Mouse (Mus musculus) thymus, adult 18-20 months (tissue): ENCODE results near the gene Zfyve28.

Experiments used
- DNase-seq, 2 experiments: peaks; one replicate each; pipeline ENCODE4 v3.0.0; 2022; ENCODE audit warnings: mixed read lengths in 2 of 2

Zfyve28 gene

DNA sequence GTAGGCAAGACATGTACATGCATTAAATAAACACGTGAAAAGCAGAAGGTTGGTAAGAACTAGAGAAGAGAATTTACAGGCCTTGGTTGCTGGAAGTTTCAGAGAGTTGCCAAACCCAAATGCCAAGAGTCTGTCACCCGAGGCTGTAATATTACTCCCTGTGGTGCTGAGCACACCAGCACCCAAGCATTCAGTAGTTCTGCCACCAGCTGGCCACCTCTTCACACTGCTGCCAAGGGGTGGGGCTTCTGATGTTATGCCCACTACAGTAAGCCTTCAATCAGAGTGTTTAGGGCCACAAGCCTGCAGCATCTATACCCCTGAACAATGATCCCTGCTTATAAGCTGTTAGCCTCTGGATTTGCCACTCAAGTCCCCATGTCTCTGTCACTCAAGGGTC is 86.9 kb downstream of the Zfyve28 start:
- no peak for DNase-seq

DNA sequence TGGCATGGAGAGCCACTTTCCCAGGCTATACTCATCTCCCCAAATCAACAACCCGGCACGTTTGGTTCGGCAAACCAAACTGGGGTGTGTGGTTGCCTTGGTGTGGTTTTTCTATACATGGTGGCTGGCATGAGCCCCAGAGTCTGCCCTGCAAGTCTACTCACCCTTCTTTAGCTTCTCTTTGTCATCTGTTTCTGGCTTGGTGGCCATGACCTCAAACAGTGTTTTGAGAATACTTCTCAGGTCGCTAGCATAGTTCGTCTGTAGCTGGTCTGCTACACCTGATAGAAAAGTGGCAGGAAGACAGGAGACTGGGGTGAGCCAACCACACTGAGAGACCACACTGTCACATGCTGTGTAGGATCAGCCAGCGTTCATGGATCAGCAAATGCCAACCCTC is 89.6 kb downstream of the Zfyve28 start:
- peak in 1 of 2 experiments; percentile 48 for DNase-seq

DNA sequence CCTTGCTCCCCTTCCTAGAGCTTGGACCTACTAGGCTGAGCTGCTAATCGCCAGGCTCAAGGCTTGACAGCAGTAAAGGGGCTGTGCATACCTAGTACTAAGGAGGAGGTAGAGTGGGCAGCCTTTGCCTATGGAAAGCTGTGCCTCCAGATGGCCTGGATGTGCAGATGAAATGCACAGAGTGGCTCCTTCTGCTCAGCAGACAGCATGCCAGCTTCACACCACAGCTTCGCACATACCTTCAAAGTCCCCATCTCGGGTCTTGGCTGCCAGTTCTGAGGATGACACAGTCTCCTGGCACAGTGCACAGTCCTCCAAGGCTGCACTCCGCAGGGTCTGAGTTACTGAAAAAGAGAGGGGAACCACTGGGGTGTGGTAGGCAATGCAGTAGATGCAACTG is 91.0 kb downstream of the Zfyve28 start:
- peak in 1 of 2 experiments; percentile 32 for DNase-seq

DNA sequence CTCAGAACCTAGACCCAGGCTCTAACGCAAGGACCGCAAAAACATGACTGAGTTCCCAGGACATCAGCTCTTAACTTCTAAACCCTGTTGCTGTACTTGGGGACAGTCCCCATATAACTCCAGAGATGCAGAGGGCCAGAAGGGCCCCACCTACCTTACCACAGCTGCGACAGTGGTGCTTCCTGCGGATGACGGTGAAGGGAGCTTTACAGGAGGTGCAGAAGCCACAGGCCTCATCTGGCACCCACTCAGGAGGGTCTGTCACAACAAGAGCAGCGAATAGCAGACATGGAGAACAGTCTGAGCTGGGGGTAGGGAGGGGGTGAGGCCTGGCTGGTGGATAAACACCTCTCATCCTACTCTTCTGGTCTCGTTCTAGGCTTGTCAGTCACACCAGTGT is 91.8 kb downstream of the Zfyve28 start:
- peak; percentile 85 to 93 for DNase-seq

DNA sequence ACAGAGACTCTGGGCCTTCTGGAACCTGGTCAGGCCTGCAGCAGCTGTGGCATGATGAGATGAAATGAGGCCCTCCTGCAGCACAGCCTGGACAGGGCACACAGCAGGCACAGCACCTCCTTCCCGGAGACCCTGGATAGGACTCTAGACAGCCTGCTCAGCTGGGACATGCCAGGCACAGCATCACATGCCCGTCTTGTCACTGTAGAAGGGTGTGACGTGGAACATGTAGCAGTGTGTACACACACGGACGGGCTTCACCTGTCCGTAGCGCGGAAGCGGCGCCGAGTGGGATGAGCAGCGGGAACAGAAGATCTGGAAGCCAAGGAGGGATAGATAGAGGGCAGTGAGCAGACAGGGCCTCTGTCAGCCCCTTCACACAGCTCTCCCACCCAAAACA is 92.5 kb downstream of the Zfyve28 start:
- DNase-seq: no peak

DNA sequence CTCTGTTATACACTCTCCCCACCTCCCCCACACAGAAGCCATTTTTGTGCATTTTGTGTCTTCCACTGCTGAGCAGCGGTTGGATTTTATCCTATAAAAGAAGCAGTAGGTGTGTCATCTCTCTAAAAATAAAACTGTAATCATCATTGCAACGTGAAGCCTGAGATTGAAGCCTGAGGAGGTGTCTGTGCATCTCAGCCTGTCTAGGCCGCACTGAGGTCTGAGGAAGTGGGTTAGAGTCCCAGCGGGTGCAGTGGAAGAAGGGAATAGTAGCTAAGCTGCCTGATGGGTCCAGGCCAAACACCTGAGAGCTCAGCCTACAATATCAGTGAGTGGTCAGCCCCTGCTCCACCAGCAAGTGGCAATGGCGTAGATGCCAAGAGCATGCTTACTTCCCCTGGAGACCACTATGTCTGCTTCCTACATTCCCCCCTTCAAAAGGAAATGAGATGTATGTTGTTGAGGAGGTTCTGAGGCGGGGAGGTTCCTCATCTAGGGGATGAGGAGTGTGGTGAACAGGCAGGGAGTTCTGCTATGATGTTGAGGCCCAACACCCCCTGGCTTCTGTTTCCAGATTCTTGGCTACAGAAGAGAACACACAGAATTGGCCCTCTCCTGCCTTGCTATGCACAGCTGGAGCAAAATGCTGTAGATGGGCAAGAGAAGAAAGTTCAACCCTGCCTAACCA is 93.1 kb downstream of the Zfyve28 start:
- DNase-seq: peak in 1 of 2 experiments; percentile 41

DNA sequence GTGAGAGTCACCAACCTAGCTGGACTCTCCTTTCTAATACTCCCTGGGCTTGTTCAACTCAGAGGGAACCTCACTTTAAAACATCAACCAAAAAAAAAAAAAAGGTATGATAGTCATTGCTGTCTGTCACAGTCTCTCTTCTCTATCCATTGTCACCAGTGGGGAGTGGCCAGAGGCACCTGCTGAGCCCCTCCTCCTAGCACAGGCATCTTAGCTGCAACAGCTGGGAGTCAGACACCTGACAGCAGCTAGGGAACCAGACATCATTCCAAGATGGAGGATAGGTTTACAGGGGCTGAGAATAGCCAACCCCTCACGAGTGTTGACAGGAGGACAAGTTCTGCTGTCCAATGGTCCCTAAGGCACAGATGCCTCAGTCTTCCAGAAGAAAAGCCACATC is 93.8 kb downstream of the Zfyve28 start:
- DNase-seq: no peak

DNA sequence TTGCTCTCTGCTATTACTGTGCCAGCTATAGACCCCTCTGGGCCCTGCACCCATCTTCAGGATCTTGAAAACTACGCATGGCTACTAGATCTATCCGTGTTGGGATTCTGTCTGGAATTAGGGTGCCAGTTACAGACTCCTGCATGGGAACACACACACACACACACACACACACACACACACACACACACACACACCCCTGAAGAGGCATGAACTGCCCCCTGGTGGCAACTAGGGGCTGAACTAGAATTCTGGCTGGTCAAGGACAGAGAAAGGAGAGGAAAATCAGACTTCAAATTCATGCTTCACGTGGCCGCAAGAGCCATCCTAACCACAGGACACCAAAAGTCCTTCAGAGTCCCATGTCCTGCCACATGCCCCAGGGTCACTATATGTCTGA is 96.4 kb downstream of the Zfyve28 start:
- no peak for DNase-seq

DNA sequence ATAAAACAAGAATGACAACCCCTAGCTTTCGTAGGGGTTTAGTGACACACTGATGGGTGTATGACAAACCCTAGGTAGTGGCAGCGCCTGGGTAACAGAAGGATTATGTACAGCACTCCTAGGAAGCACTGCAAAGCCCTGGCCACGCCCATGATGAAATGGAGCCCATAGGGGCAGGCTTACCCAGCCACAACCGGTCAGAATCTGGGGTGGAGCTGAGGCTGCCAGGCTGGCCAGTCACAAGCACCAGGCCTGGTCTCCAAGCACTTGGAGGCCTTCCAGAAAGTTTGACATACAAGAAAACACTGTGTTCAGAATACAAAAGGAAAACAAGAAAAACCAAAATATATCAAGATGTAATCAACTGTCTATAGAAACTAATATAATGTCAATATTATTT is 97.2 kb downstream of the Zfyve28 start:
- peak in 1 of 2 experiments; percentile 24 for DNase-seq

DNA sequence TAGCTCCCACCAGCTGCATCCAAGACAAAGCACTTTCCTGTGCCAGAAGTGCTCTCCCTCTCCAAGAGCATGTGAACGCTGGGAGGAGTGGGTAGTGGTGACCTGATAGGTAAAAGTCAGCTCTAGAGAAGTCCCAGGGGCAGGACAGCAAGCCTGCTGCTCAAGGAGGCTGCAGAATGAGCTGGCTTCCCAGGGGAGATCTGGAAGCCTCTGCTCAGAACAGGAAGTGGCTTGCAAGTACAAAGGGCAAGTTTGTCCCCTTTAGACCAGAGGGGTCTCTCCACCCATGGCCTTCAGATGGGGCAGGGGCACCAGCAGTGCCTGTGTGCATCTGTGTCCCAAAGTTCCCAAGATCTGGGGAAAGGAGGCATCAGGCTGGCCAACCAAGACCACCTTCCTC is 98.7 kb downstream of the Zfyve28 start:
- no peak for DNase-seq

DNA sequence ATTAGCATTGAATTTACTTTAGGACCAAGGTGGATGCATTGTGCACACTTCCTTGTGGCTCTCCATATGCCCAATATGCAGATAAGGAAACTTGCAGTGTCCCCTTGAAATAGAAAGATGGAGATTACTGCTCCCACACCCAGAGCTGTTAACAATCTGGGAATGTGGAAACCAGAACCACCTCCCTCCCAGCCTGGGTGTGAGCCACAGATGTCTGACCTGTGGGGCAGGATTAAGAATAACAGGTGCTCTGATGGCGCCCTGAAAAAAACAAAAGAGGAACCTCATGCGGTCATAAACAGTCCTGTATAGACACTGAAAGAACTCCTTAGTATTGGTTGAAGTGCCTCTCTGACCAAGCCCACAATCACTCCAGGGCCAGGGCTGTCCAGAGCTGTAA is 99.4 kb downstream of the Zfyve28 start:
- DNase-seq: no peak

DNA sequence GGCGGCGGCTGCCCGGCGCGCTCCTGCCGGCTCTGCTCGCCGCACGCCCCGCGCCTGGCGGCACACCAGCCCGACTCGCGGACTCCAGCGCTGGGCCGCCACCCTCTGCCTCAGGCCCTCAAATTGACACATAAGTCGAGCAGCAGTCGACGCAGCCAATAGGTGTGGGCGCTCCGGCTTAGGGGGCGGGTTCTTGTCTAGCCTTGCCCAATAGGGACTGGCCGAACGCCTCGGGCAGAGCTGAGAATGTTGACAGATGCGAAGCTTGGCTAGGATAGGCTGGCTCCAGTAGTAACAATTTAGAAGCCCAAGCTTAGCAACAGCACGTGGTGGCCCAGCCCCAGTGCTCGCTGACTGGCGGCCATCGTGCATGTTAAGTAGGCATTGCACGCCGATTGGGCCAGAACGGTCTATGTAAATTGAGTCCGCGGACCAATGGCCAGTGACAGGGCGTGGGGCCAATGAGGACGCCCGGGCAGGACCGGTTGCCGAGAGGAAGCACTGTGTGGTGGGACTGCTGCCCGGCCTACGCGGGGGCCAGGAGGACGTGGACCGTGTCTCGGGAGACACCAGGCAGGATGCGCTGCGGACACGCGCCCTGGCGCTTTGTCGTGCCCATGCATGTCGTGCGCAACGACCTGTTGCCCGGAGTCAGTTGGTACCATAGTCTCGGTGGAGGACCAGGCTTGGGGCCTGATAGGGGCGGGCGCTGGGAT is 100.5 kb downstream of the Zfyve28 start, which contains the start of gene Mxd4:
TSS of gene Mxd4 (minus strand) at position 120 of the 716 bp plus-strand sequence.
- DNase-seq: peak; percentile 99

DNA sequence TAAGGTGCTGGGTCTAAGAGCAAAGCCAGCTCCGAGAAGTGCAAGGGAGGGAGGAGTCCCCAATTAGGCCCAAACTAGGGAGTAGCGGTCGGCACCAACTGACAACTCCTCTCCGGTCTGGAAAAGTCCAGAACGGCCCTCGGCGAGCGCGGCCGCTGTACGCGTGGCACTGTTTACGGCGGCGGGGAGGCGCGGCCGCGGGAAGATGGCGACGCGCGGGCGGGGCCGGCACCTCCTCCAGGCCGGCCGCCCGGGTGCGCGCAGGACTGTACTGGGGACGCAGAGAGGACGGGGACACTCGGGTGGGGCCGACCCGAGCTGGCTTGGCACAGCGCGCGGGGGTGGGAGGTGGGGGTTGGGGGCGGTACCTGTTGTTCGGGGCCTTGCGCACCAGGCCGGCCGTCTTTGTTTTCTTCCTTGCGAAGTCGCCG is 101.3 kb downstream of the Zfyve28 start:
- DNase-seq: peak; percentile 42 to 46

DNA sequence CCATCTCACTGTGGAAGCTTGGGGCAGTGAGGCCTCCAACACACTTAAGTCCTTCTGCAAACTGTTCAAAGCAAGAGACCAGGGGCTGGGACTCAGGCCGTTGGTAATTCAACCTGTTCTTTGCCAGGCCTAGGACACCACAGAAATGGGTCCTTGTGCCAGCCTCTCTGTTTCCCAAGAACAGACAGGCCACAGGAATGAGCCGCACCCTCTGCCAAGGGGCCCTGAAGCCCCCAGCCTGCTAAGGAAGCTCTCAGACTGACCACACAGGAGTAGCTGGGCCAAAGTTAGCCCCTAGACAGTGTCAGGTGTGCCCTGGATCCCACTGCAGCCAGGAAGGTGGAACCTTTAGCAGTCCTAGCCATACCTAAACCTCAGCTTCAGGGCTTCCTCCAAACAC is 101.9 kb downstream of the Zfyve28 start:
- peak in 1 of 2 experiments; percentile 24 for DNase-seq

DNA sequence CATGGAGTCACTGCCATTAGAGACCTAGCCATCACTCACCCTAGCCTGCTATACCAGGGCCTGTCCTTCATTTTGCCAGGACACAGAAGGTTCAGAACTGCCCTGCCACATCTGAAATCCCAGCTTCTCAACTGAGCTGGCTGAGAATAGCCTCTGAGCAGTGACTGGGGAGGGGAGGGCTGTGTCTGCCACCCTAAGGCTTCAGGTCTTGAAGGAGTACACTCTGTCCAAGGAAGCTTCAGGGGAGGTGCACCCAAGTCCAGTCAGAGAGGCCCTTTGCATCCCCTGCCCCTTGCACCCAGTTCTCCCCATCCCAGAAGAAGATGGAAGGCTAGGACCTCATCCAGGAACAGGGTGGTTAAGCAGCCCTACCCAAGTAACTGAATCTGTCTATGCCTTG is 102.5 kb downstream of the Zfyve28 start:
- no peak for DNase-seq

DNA sequence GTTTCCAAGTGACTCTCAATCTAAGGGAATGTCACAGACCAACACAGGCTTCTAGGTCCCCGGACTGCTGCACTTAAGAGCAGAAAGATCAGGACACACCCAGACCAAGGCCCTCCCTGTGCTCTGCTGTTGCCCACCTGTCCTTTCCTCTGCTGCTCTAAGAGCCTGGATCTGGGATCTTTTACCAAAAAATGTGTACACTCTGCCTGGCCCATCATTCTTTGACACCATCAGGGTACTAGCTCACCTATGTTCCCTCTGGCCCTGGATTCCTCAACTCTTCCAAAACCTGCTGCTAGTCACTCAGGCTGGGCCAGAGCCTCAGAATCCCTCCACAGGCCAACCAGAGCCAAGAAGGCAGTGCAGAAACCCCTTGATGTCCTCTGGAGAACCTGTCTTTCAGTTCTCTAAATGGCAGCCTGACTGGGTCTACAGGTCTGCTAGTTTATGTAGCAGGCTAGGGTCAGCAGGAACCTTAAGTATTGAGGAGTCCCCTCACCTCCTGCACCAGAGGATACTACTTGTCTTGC is 103.1 kb downstream of the Zfyve28 start:
- peak in 1 of 2 experiments; percentile 3 for DNase-seq

DNA sequence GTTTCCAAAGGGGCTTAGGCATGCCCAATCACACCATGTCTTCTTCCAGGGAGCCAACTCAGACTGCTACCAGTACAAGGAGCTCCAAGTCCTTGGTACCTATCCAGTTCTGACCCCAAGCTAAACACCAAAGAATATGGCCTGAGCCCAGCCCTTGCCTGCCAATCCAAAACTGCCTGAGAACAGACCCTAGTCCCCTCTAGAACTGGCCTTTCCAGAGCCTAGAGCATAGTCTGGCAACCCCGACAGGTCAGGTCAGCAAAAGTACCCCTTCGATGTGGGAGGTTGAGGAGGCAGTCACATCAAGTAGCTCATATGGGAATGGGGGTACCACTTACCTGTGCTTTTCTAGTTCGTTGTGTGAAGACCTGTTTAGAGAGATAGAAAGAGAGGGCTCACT is 104.3 kb downstream of the Zfyve28 start:
- peak in 1 of 2 experiments; percentile 2 for DNase-seq

DNA sequence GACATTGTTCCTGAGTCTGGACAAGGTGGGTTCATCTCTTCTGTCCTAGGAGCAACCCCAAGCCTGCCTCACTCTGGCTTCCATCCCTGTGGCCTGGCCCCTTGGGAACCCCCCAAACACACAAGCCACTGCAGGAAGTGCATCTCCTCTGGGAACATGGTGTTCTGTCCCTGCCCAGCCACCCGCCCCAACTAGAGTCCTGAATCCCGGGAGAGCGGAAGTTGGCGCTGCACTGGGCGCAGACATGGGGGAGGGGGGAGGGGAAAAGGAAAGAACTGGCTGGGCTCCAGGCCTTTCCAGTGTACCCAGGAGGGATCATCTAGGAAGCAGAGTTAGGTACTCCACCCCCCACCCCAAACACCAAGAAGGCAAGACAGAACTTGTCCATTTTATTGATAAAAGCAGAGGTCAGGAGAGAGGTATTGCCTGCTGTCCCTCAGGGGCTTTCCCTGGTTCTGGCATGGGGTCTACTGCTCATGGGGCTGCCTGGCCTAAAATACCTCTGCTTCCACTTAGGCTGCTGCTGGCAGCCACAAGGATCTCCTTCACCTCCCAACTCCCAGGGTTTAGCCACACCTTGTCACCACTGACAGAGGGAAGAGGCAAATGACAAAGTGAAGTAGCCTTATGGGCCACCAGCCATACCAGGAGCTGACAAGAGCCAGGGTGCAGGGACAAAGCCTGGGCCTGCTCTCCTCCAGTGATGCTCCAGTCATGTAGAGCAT is 104.9 kb downstream of the Zfyve28 start:
- no peak for DNase-seq

DNA sequence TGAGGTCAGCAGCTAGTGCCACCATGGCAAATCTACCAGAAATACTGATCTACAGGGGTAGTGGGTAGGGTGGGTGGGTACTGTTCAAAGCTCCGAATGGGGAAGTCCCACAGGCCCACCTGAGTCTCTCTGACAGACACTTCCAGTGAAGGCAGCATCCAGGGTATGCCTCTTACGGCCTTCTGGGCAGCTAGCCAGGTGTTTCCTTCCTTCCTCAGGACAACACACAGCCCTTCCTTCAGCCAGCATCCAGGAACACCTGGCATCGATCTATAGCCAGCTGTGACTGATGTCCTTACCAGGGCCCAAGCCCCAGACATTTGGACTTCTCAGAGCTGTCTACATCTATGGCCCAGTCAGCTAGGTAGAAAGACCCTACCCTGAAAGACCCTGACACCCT is 105.8 kb downstream of the Zfyve28 start:
- DNase-seq: no peak

DNA sequence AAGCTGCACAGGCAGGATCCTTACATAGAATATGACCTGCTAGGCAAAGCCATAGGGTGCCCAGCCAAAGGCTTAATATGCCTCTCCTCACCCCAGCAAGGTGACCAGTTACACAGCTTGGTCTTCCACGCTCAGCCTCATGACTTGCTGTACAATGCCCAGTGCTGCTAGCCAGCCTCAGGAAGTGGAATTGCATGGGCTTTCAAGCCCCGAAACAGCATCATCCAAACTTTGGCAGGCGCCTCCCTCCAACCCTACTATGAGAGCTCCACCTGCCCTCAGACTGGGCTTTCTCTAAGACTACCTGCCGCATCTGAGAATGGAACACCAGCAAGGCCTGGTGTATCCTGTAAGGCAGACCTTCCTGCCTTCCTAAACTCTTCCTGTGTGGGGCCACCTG is 110.4 kb downstream of the Zfyve28 start:
- DNase-seq: no peak

DNA sequence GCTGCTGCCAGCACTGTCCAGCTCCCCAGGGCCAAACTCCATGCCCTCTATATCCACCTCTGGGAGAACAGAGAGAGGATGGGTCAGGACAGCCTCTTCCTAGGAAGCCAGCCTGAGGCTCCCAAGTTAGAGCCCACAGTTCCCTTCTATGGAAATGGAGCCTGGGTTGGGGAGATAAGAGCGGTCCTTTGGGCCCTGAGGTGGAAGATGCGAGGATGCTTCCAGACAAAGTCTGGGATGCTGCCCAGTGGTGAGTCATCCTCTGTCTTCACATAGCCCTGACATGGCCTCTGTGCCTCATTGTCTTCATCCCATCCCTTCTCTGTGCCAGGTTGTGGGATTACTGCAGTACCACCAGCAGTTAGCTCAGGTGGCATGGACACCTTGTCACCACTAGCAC is 111.2 kb downstream of the Zfyve28 start:
- no peak for DNase-seq

DNA sequence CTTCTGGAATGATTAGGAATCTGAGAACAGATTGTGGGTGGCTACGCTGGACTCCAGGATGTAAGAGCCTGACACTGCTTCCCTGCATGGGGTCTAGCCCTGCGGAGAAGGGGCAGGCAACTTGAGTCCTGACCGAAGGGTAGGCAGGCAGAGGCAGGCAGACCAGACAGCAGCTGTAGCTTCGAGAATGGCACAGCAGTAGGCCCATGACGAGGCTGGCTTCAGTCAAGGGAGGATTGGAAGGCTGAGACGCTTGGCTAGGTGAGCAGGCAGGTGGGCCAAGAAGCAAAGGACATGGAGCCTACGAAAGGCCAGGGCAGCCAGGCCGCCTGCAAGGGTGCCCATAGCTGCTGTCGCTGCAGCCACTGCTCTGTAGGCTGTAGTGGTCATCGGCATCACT is 111.6 kb downstream of the Zfyve28 start:
- no peak for DNase-seq

DNA sequence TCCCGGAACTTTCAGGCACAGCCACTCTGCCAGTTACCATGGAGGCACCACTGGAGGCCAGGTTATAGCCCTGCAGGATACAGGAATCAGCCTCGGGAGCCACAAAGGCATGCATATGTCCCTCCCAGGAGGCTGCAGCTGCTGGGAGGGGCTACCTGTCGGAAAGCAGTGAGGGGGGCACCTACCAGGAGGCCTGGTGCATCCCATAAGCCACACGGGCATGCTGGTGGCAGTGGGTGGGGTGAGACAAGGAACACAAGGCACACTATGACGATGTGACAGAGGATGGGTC is 112.9 kb downstream of the Zfyve28 start:
- no peak for DNase-seq
